Mouse (Mus musculus) liver, postnatal 0 days (tissue): ENCODE measurements around the gene Mgat1.
A peak's percentile ranks its signal among the peaks of the same experiment; 100 is the strongest.

Experiments
- CTCF ChIP-seq: sonication (generic); IDR thresholded peaks from 2 replicates; pipeline ENCODE4 v1.5.1; 2016; ENCODE audit warnings: antibody characterized with exemption, low read depth
- EP300 ChIP-seq: IDR thresholded peaks from 2 replicates; pipeline ENCODE4 v1.6.1; 2016; ENCODE audit warnings: antibody characterized with exemption, low read depth, mild to moderate bottlenecking

GRCm38 (mm10) chr11:49245176-49245575 is 1.2 kb downstream of the Mgat1 start:
- peak; percentile 80; the same call in 1 of the 2 replicates for TF ChIP-seq EP300
- no peak for TF ChIP-seq CTCF
